Mouse (Mus musculus): ENCODE results near the gene Olfr541. TPM values are rescaled to one million over a fixed set of nuclear protein-coding genes. Genes with fewer than 3 reads are reported as not detected.
"Not testable (repeated sequence)": the region's sequence is repeated elsewhere in the genome, so short reads cannot be mapped to it uniquely, and the experiment has no call there.

Gene Olfr541
- polyA plus RNA-seq (2012), result not detected in 2 replicates

- no peaks in the 10 kb centered on the region for H3K9me3 ChIP-seq (ENCODE audit: control insufficient read depth, low read length)
- H3K27me3 ChIP-seq (ENCODE audit: control insufficient read depth), result no peaks in the 10 kb centered on the region
Observed at GRCm38 (mm10) chr7:140696967-140697366, at the start of gene Olfr541. Gene Olfr541 (plus strand): TSS chr7:140697267.

GRCm38 (mm10) chr7:140659630-140660029, 37.4 kb upstream of the Olfr541 start, which contains the start of gene Olfr539:
Gene Olfr539 (plus strand): TSS chr7:140659930.
- TF ChIP-seq GATA1 (IDR thresholded peaks at IDR 0.05; ENCODE audit: low read length) (no peak), TAL1 (IDR thresholded peaks at IDR 0.05; ENCODE audit: low read length) (no peak)
- no peaks in the 10 kb centered on the region for H3K27me3 ChIP-seq (ENCODE audit: control insufficient read depth)
- H3K4me3 ChIP-seq (replicated peaks), result no peak within 1 kb of the TSS
- no peaks in the 10 kb centered on the region for H3K9me3 ChIP-seq (ENCODE audit: control insufficient read depth, low read length)
- H3K36me3 ChIP-seq (ENCODE audit: control insufficient read depth), result no peaks in the 10 kb centered on the region
- H3K4me1 ChIP-seq (ENCODE audit: control insufficient read depth), result no peaks in the 10 kb centered on the region

More at GRCm38 (mm10) chr7:140696967-140697366, at the start of gene Olfr541:
- no peak for TF ChIP-seq TAL1 (IDR thresholded peaks at IDR 0.05; ENCODE audit: low read length)
- TF ChIP-seq GATA1 (IDR thresholded peaks at IDR 0.05; ENCODE audit: low read length), result no peak
- no peaks in the 10 kb centered on the region for H3K36me3 ChIP-seq (ENCODE audit: control insufficient read depth)
- H3K4me1 ChIP-seq (ENCODE audit: control insufficient read depth), result no peaks in the 10 kb centered on the region
- no peak within 1 kb of the TSS for H3K4me3 ChIP-seq (replicated peaks)

- H3K36me3 ChIP-seq (ENCODE audit: control insufficient read depth), result not testable (repeated sequence)
Observed at GRCm38 (mm10) chr7:140670693-140671092, 26.4 kb upstream of the Olfr541 start.

GRCm38 (mm10) chr7:140675863-140676262, 21.2 kb upstream of the Olfr541 start:
- no peaks in the 10 kb centered on the region for H3K27me3 ChIP-seq (ENCODE audit: control insufficient read depth)
- H3K4me1 ChIP-seq (ENCODE audit: control insufficient read depth), result no peaks in the 10 kb centered on the region
- H3K9me3 ChIP-seq (ENCODE audit: control insufficient read depth, low read length), result peaks cover 5% of the 10 kb centered on the region; the same call in 1 of the 2 replicates
- no peak overlapping the region for H3K4me3 ChIP-seq (replicated peaks)
- TF ChIP-seq GATA1 (IDR thresholded peaks at IDR 0.05; ENCODE audit: low read length) (no peak), TAL1 (IDR thresholded peaks at IDR 0.05; ENCODE audit: low read length) (no peak)
- H3K36me3 ChIP-seq (ENCODE audit: control insufficient read depth), result no peaks in the 10 kb centered on the region

More at GRCm38 (mm10) chr7:140670693-140671092, 26.4 kb upstream of the Olfr541 start:
- not testable (repeated sequence) for H3K4me1 ChIP-seq (ENCODE audit: control insufficient read depth); H3K4me3 ChIP-seq (replicated peaks); H3K9me3 ChIP-seq (ENCODE audit: control insufficient read depth, low read length); H3K27me3 ChIP-seq (ENCODE audit: control insufficient read depth)

GRCm38 (mm10) chr7:140679591-140679990, 17.5 kb upstream of the Olfr541 start:
- H3K9me3 ChIP-seq (ENCODE audit: control insufficient read depth, low read length), result not testable (repeated sequence)

GRCm38 (mm10) chr7:140681651-140682050, 15.4 kb upstream of the Olfr541 start, which contains the start of gene Olfr45:
Gene Olfr45 (plus strand): TSS chr7:140681951.
- H3K4me3 ChIP-seq (replicated peaks), result no peak within 1 kb of the TSS
- TF ChIP-seq TAL1 (IDR thresholded peaks at IDR 0.05; ENCODE audit: low read length), result no peak
- no peaks in the 10 kb centered on the region for H3K4me1 ChIP-seq (ENCODE audit: control insufficient read depth)
- H3K36me3 ChIP-seq (ENCODE audit: control insufficient read depth), result no peaks in the 10 kb centered on the region
- H3K9me3 ChIP-seq (ENCODE audit: control insufficient read depth, low read length), result peaks cover 5% of the 10 kb centered on the region; the same call in 1 of the 2 replicates
- no peaks in the 10 kb centered on the region for H3K27me3 ChIP-seq (ENCODE audit: control insufficient read depth)

More at GRCm38 (mm10) chr7:140679591-140679990, 17.5 kb upstream of the Olfr541 start:
- H3K4me1 ChIP-seq (ENCODE audit: control insufficient read depth); H3K27me3 ChIP-seq (ENCODE audit: control insufficient read depth); H3K36me3 ChIP-seq (ENCODE audit: control insufficient read depth); H3K4me3 ChIP-seq (replicated peaks): not testable (repeated sequence)

GRCm38 (mm10) chr7:140706348-140706747, 9.3 kb downstream of the Olfr541 start:
- Histone ChIP-seq H3K36me3 (ENCODE audit: control insufficient read depth) (no peaks in the 10 kb centered on the region), H3K9me3 (ENCODE audit: control insufficient read depth, low read length) (no peaks in the 10 kb centered on the region), H3K4me1 (ENCODE audit: control insufficient read depth) (no peaks in the 10 kb centered on the region), H3K4me3 (replicated peaks) (no peak overlapping the region), H3K27me3 (ENCODE audit: control insufficient read depth) (no peaks in the 10 kb centered on the region)
- TF ChIP-seq GATA1 (IDR thresholded peaks at IDR 0.05; ENCODE audit: low read length) (no peak), TAL1 (IDR thresholded peaks at IDR 0.05; ENCODE audit: low read length) (no peak)

GRCm38 (mm10) chr7:140707536-140708284, 10.6 kb downstream of the Olfr541 start:
- H3K4me3 ChIP-seq (replicated peaks), result no peak overlapping the region
- no peaks in the 10 kb centered on the region for H3K4me1 ChIP-seq (ENCODE audit: control insufficient read depth)
- H3K9me3 ChIP-seq (ENCODE audit: control insufficient read depth, low read length), result no peaks in the 10 kb centered on the region
- H3K27me3 ChIP-seq (ENCODE audit: control insufficient read depth), result no peaks in the 10 kb centered on the region
- H3K36me3 ChIP-seq (ENCODE audit: control insufficient read depth), result no peaks in the 10 kb centered on the region
- TF ChIP-seq GATA1 (IDR thresholded peaks at IDR 0.05; ENCODE audit: low read length) (no peak), TAL1 (IDR thresholded peaks at IDR 0.05; ENCODE audit: low read length) (no peak)

- H3K27me3 ChIP-seq (ENCODE audit: control insufficient read depth), result no peaks in the 10 kb centered on the region
- peaks cover 2% of the 10 kb centered on the region; the same call in 1 of the 2 replicates for H3K9me3 ChIP-seq (ENCODE audit: control insufficient read depth, low read length)
- TF ChIP-seq GATA1 (IDR thresholded peaks at IDR 0.05; ENCODE audit: low read length) (no peak), TAL1 (IDR thresholded peaks at IDR 0.05; ENCODE audit: low read length) (no peak)
- H3K36me3 ChIP-seq (ENCODE audit: control insufficient read depth), result no peaks in the 10 kb centered on the region
- H3K4me1 ChIP-seq (ENCODE audit: control insufficient read depth), result no peaks in the 10 kb centered on the region
- no peak overlapping the region for H3K4me3 ChIP-seq (replicated peaks)
Observed at GRCm38 (mm10) chr7:140717155-140718055, 20.3 kb downstream of the Olfr541 start.
